ENCODE assay signal across 8 mouse cellular contexts in genomic region chr19:27780030-27780429, GRCm38 (mm10).
DNase-seq lines count a peak whose midpoint lies in the region; ATAC-seq lines count a peak whose summit lies in the region.

No protein-coding gene starts in this region.

- H3K4me2 ChIP-seq in embryonic facial prominence, embryonic 11.5 days (ENCODE audit: low read depth, low read length) = no peak overlapping the region

- no peaks in the 10 kb centered on the region for H3K27me3 ChIP-seq in embryonic facial prominence, embryonic 11.5 days (ENCODE audit: control insufficient read depth, insufficient read depth, low read length)
- H3K27me3 ChIP-seq in embryonic facial prominence, embryonic 10.5 days (replicated peaks; ENCODE audit: low read depth, poor library complexity, severe bottlenecking) = no peaks in the 10 kb centered on the region

- DNase-seq in embryonic facial prominence, embryonic 11.5 days (ENCODE audit: low spot score) = peak; percentile 9
- DNase-seq in embryonic facial prominence, embryonic 10.5 days (ENCODE audit: low spot score) = no peak
- peak; percentile 20 for DNase-seq in right cerebral cortex, adult 18-20 months
- no peak for DNase-seq in right cerebral cortex, postnatal 4 days
- DNase-seq in cerebellum, adult 9-10 months = peak; percentile 51
- peak; percentile 20 to 28 for DNase-seq in lung, adult 18-20 months
- no peak for DNase-seq in Muller cell, postnatal 12 days (ENCODE audit: inconsistent ontology term)

- H3K4me3 ChIP-seq in embryonic facial prominence, embryonic 11.5 days (ENCODE audit: low read depth, low read length) = no peak overlapping the region
- H3K4me3 ChIP-seq in embryonic facial prominence, embryonic 10.5 days = no peak overlapping the region

- H3K9me3 ChIP-seq in embryonic facial prominence, embryonic 11.5 days (replicated peaks; ENCODE audit: control insufficient read depth, low read length) = no peaks in the 10 kb centered on the region
- H3K9me3 ChIP-seq in embryonic facial prominence, embryonic 10.5 days = no peaks in the 10 kb centered on the region

- no peak for ATAC-seq in embryonic facial prominence, embryonic 11.5 days (replicated peaks; ENCODE audit: insufficient number of reproducible peaks, low FRiP score, low TSS enrichment, low read depth)
- no peak for ATAC-seq in inflammation-experienced regulatory T-cells, adult 6 months

- H3K4me1 ChIP-seq in embryonic facial prominence, embryonic 11.5 days (ENCODE audit: control insufficient read depth, insufficient read depth, low read length) = no peaks in the 10 kb centered on the region
- H3K4me1 ChIP-seq in embryonic facial prominence, embryonic 10.5 days = no peaks in the 10 kb centered on the region

- WGBS in embryonic facial prominence, embryonic 11.5 days = 60% methylated on average over 4 of the region's 4 CpGs
- WGBS in embryonic facial prominence, embryonic 10.5 days = 59% methylated on average over 4 of the region's 4 CpGs

- no peak overlapping the region for H3K9ac ChIP-seq in embryonic facial prominence, embryonic 11.5 days (replicated peaks; ENCODE audit: low read length)

- peaks cover 4% of the 10 kb centered on the region; the same call in 1 of the 2 replicates for H3K36me3 ChIP-seq in embryonic facial prominence, embryonic 11.5 days (replicated peaks; ENCODE audit: control insufficient read depth, insufficient read depth, low read depth, low read length)
- H3K36me3 ChIP-seq in embryonic facial prominence, embryonic 10.5 days (replicated peaks) = peaks cover 44% of the 10 kb centered on the region

- H3K27ac ChIP-seq in embryonic facial prominence, embryonic 11.5 days (replicated peaks; ENCODE audit: low read depth, low read length) = no peak overlapping the region
- no peak overlapping the region for H3K27ac ChIP-seq in embryonic facial prominence, embryonic 10.5 days (replicated peaks)

Comparison
In these comparisons a context has a peak if more than half of its experiments do, and no peak if none do; other contexts are left out.
1. DNase-seq: peak in embryonic facial prominence, embryonic 11.5 days (single experiment), right cerebral cortex, adult 18-20 months (single experiment), cerebellum, adult 9-10 months (single experiment) and lung, adult 18-20 months (2 of 2); none in embryonic facial prominence, embryonic 10.5 days (single experiment), right cerebral cortex, postnatal 4 days (single experiment) and Muller cell, postnatal 12 days (single experiment).